Mouse (Mus musculus) stomach, postnatal 0 days (tissue): ENCODE data around the gene Cldn6.

Source experiments
- CTCF ChIP-seq: IDR thresholded peaks from 2 replicates; pipeline ENCODE4 v1.5.1; 2016; ENCODE audit warnings: antibody characterized with exemption, low read depth, mild to moderate bottlenecking, moderate library complexity
- EP300 ChIP-seq: optimal IDR thresholded peaks from 2 replicates; pipeline ENCODE3; 2016; ENCODE audit warnings: antibody characterized with exemption

DNA sequence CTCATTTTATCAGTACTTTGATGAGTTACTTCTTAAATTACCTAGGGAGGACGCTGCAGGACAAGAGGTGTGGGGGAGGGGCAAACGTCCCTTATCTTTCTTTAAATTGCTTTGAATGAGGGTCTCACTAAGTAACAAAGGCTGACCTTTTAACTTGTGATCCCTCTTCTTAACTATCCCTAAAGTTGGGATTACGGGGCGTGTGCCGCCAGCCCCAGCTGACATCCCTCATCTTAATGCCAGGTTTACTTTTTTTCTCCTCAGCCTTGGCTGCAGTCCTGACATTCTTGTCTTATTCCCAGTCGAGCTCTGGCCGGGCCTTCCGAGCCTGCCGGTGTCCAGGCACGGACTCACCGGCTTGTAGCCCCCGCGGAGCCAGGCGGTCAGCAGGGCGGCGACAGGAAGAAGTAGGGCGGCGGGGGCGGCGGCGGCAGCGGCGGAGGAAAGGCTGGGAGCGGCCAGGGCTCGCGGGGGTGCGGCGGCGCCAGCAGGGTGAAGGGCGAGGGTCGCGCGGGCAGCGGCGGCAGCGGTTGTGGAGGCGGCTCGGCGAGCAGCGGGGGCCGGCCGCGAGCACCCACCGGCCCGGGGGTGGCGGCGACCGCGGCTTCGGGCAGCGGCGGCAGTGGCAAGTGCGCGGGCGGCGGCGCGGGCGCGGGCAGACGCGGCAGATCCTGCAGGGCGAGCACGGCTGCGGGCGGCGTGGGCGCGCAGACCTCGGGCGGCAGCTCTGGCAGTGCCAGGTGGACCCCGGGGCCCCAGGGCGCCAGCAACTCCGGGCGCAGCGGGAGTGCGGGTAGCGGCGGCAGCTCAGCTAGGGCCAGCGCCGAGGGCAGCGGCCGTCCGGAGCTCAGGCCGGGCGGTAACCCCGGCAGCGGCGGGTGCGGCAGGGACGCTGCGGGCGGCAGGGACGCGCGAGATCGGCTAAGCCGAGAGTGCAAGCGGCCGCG, 20.4 kb downstream of the Cldn6 start:
- TF ChIP-seq CTCF, result no peak
- no peak for TF ChIP-seq EP300
